Mouse (Mus musculus): ENCODE data around the gene Gpr158. TPM values are rescaled to one million over a fixed set of nuclear protein-coding genes. Genes with fewer than 3 reads are reported as not detected.

Gpr158 gene
- polyA plus RNA-seq (2014; fragmentation: Nextera tagmentation; extraction: Ambion mirVana): 0.08 TPM in 2 replicates

DNA sequence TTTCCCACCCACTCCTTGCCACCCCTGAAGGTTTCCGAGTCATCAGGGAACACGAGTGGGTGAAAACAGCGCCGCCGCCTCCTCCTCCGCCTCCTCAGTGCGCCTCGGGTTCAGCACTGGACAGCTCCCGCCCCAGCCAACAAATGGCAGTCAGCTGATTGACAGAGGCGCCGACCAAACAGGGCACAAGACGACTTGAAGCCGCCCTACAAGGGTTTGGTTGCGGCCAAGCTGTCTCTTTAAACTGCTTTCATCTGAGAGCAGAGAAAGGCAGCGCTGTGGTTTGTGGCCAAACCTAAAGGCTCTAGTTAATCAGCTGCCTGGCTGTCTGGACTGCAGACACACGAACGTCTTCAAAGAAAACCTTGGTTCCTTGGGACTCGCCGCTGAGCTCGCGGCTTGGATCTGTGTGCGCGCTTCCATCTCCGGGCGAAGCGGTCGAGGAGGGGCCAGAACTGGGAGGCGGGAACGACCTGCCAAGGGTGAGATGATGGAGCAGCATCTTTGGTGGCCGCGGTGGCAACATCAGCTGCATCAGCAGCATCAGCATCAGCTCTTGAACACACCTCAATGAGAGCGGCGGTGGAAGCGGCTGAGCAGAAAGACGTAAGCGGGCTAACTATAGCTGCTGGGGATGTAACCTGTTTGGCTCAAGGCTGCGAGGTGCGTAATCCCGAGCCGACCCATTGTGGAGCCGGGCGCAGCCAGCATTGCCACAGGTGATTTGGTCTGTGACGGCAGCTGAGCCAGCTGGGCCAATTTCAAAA lies at the start of gene Gpr158:
Gene Gpr158 (plus strand): TSS at position 198 of the 767 bp plus-strand sequence.
- Histone ChIP-seq H3K27me3 (replicated peaks; ENCODE audit: control insufficient read depth, insufficient read depth, low read length) (peaks cover 19% of the 10 kb centered on the region), H3K4me2 (ENCODE audit: low read length) (peak within 1 kb of the TSS; percentile 63), H3K36me3 (ENCODE audit: control insufficient read depth, insufficient read depth, low read length) (no peaks in the 10 kb centered on the region), H3K4me3 (ENCODE audit: low read depth, low read length) (peak within 1 kb of the TSS; percentile 44), H3K27ac (ENCODE audit: low read depth) (no peak within 1 kb of the TSS), H3K4me1 (replicated peaks; ENCODE audit: control insufficient read depth, insufficient read depth, low read length) (no peaks in the 10 kb centered on the region), H3K9ac (ENCODE audit: low read length) (no peak within 1 kb of the TSS), H3K9me3 (ENCODE audit: control insufficient read depth, low read length) (no peaks in the 10 kb centered on the region)
- 4% methylated on average over 43 of the region's 43 CpGs for WGBS
- ATAC-seq (replicated peaks; ENCODE audit: low FRiP score, low TSS enrichment, low read depth): peak; percentile 90
- DNase-seq (ENCODE audit: low spot score): peak; percentile 95

GRCm38 (mm10) chr2:21343821-21344220 lies 23.5 kb upstream of the Gpr158 start:
- H3K4me3 ChIP-seq (ENCODE audit: low read depth, low read length): no peak overlapping the region
- H3K4me2 ChIP-seq (ENCODE audit: low read length): no peak overlapping the region
- H3K27me3 ChIP-seq (replicated peaks; ENCODE audit: control insufficient read depth, insufficient read depth, low read length): no peaks in the 10 kb centered on the region
- DNase-seq (ENCODE audit: low spot score) (no peak), ATAC-seq (replicated peaks; ENCODE audit: low FRiP score, low TSS enrichment, low read depth) (no peak)
- H3K4me1 ChIP-seq (replicated peaks; ENCODE audit: control insufficient read depth, insufficient read depth, low read length): no peaks in the 10 kb centered on the region
- no peak overlapping the region for H3K27ac ChIP-seq (ENCODE audit: low read depth)
- WGBS: 76% methylated on average over 5 of the region's 5 CpGs
- H3K9ac ChIP-seq (ENCODE audit: low read length): no peak overlapping the region
- no peaks in the 10 kb centered on the region for H3K36me3 ChIP-seq (ENCODE audit: control insufficient read depth, insufficient read depth, low read length)
- H3K9me3 ChIP-seq (ENCODE audit: control insufficient read depth, low read length): no peaks in the 10 kb centered on the region

GRCm38 (mm10) chr2:21368351-21369170 lies 1.2 kb downstream of the Gpr158 start:
- H3K9me3 ChIP-seq (ENCODE audit: control insufficient read depth, low read length): no peaks in the 10 kb centered on the region
- H3K27me3 ChIP-seq (replicated peaks; ENCODE audit: control insufficient read depth, insufficient read depth, low read length): peaks cover 19% of the 10 kb centered on the region
- no peak for ATAC-seq (replicated peaks; ENCODE audit: low FRiP score, low TSS enrichment, low read depth)
- H3K4me1 ChIP-seq (replicated peaks; ENCODE audit: control insufficient read depth, insufficient read depth, low read length): no peaks in the 10 kb centered on the region
- H3K27ac ChIP-seq (ENCODE audit: low read depth): no peak overlapping the region
- peak; percentile 71 for DNase-seq (ENCODE audit: low spot score)
- no peak overlapping the region for H3K4me3 ChIP-seq (ENCODE audit: low read depth, low read length)
- no peak overlapping the region for H3K4me2 ChIP-seq (ENCODE audit: low read length)
- WGBS: 16% methylated on average over 44 of the region's 44 CpGs
- no peak overlapping the region for H3K9ac ChIP-seq (ENCODE audit: low read length)
- no peaks in the 10 kb centered on the region for H3K36me3 ChIP-seq (ENCODE audit: control insufficient read depth, insufficient read depth, low read length)

DNA sequence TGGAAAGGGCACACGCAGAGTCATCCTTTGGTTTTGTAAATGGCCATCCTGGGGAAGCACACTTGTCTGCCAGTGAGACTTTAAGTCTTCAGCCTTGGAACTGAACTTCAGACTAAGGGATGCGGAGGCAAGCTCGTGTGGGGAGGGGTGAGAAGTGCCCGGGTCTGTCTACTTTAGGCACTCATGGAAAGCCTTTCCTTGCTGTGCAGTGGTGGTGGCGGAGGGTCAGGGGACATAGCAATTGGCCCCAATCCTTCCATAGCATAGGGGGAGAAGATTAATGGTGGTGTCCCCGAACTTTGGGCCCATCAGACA lies 1.8 kb downstream of the Gpr158 start:
- Histone ChIP-seq H3K27me3 (replicated peaks; ENCODE audit: control insufficient read depth, insufficient read depth, low read length) (peaks cover 19% of the 10 kb centered on the region), H3K9me3 (ENCODE audit: control insufficient read depth, low read length) (no peaks in the 10 kb centered on the region), H3K9ac (ENCODE audit: low read length) (no peak overlapping the region), H3K36me3 (ENCODE audit: control insufficient read depth, insufficient read depth, low read length) (no peaks in the 10 kb centered on the region), H3K4me2 (ENCODE audit: low read length) (no peak overlapping the region), H3K27ac (ENCODE audit: low read depth) (no peak overlapping the region), H3K4me3 (ENCODE audit: low read depth, low read length) (no peak overlapping the region), H3K4me1 (replicated peaks; ENCODE audit: control insufficient read depth, insufficient read depth, low read length) (no peaks in the 10 kb centered on the region)
- DNase-seq (ENCODE audit: low spot score): no peak
- 49% methylated on average over 6 of the region's 6 CpGs for WGBS
- no peak for ATAC-seq (replicated peaks; ENCODE audit: low FRiP score, low TSS enrichment, low read depth)

DNA sequence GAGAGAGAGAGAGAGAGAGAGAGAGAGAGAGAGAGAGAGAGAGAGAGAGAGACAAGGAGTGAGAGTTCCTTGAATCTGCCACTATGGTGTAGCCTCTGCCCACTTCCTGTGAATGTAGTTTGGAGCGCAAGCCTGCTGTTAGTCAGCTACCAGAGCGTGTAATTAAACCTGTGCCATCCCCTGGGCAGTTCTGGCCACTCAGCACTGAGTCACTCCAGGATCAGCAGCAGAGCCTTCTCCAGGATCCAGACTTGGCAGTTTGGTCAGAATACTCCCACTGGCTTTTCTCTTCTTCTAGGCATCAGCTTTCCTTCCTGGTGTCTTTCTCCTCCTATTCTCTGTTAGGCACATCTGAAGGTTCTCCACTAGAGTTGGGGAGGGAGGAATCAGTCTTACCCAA lies 2.2 kb downstream of the Gpr158 start:
- Histone ChIP-seq H3K4me1 (replicated peaks; ENCODE audit: control insufficient read depth, insufficient read depth, low read length) (no peaks in the 10 kb centered on the region), H3K9me3 (ENCODE audit: control insufficient read depth, low read length) (no peaks in the 10 kb centered on the region), H3K36me3 (ENCODE audit: control insufficient read depth, insufficient read depth, low read length) (no peaks in the 10 kb centered on the region), H3K27ac (ENCODE audit: low read depth) (no peak overlapping the region), H3K27me3 (replicated peaks; ENCODE audit: control insufficient read depth, insufficient read depth, low read length) (peaks cover 19% of the 10 kb centered on the region), H3K9ac (ENCODE audit: low read length) (no peak overlapping the region), H3K4me2 (ENCODE audit: low read length) (no peak overlapping the region), H3K4me3 (ENCODE audit: low read depth, low read length) (no peak overlapping the region)
- ATAC-seq (replicated peaks; ENCODE audit: low FRiP score, low TSS enrichment, low read depth) (no peak), DNase-seq (ENCODE audit: low spot score) (no peak)
- WGBS: 64% methylated on average over 2 of the region's 2 CpGs

DNA sequence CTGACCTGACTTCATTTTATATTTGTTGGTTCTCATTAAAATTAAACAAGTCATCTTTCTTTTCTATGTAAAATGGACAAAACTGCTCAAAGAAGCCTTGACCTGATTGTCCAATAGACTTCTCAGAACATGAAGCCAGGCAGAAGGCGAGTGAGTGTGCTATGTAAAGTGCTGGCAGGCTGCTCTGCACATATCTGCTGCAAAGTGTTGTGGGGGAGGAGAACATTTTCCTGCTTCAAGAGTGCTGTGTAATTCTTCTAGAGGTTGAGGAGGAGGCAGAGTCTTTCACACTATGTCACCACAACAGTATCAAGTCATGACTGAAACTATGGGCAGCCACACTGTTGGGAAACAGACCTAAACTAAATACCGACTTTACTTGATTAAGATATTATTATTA lies 12.2 kb downstream of the Gpr158 start:
- H3K4me2 ChIP-seq (ENCODE audit: low read length): no peak overlapping the region
- no peak for ATAC-seq (replicated peaks; ENCODE audit: low FRiP score, low TSS enrichment, low read depth)
- no peak overlapping the region for H3K9ac ChIP-seq (ENCODE audit: low read length)
- H3K27ac ChIP-seq (ENCODE audit: low read depth): no peak overlapping the region
- 68% methylated on average over 2 of the region's 2 CpGs for WGBS
- no peaks in the 10 kb centered on the region for H3K9me3 ChIP-seq (ENCODE audit: control insufficient read depth, low read length)
- H3K36me3 ChIP-seq (ENCODE audit: control insufficient read depth, insufficient read depth, low read length): no peaks in the 10 kb centered on the region
- H3K4me1 ChIP-seq (replicated peaks; ENCODE audit: control insufficient read depth, insufficient read depth, low read length): no peaks in the 10 kb centered on the region
- H3K27me3 ChIP-seq (replicated peaks; ENCODE audit: control insufficient read depth, insufficient read depth, low read length): no peaks in the 10 kb centered on the region
- no peak overlapping the region for H3K4me3 ChIP-seq (ENCODE audit: low read depth, low read length)
- no peak for DNase-seq (ENCODE audit: low spot score)

- 8% methylated on average over 2 of the region's 2 CpGs for WGBS
- no peaks in the 10 kb centered on the region for H3K27me3 ChIP-seq (replicated peaks; ENCODE audit: control insufficient read depth, insufficient read depth, low read length)
- H3K36me3 ChIP-seq (ENCODE audit: control insufficient read depth, insufficient read depth, low read length): no peaks in the 10 kb centered on the region
- H3K27ac ChIP-seq (ENCODE audit: low read depth): no peak overlapping the region
- no peak overlapping the region for H3K9ac ChIP-seq (ENCODE audit: low read length)
- no peaks in the 10 kb centered on the region for H3K4me1 ChIP-seq (replicated peaks; ENCODE audit: control insufficient read depth, insufficient read depth, low read length)
- ATAC-seq (replicated peaks; ENCODE audit: low FRiP score, low TSS enrichment, low read depth) (no peak), DNase-seq (ENCODE audit: low spot score) (no peak)
- H3K9me3 ChIP-seq (ENCODE audit: control insufficient read depth, low read length): no peaks in the 10 kb centered on the region
- H3K4me2 ChIP-seq (ENCODE audit: low read length): no peak overlapping the region
- H3K4me3 ChIP-seq (ENCODE audit: low read depth, low read length): no peak overlapping the region
Observed at GRCm38 (mm10) chr2:21392727-21393126, 25.4 kb downstream of the Gpr158 start.

GRCm38 (mm10) chr2:21397347-21397746 lies 30.0 kb downstream of the Gpr158 start:
- Histone ChIP-seq H3K4me2 (ENCODE audit: low read length) (no peak overlapping the region), H3K36me3 (ENCODE audit: control insufficient read depth, insufficient read depth, low read length) (no peaks in the 10 kb centered on the region), H3K27ac (ENCODE audit: low read depth) (no peak overlapping the region), H3K4me3 (ENCODE audit: low read depth, low read length) (no peak overlapping the region), H3K9ac (ENCODE audit: low read length) (no peak overlapping the region), H3K4me1 (replicated peaks; ENCODE audit: control insufficient read depth, insufficient read depth, low read length) (no peaks in the 10 kb centered on the region), H3K27me3 (replicated peaks; ENCODE audit: control insufficient read depth, insufficient read depth, low read length) (no peaks in the 10 kb centered on the region), H3K9me3 (ENCODE audit: control insufficient read depth, low read length) (no peaks in the 10 kb centered on the region)
- ATAC-seq (replicated peaks; ENCODE audit: low FRiP score, low TSS enrichment, low read depth) (no peak), DNase-seq (ENCODE audit: low spot score) (no peak)
- 82% methylated on average over 12 of the region's 12 CpGs for WGBS

All from intestine, embryonic 14.5 days (tissue).